Mouse (Mus musculus) lung, postnatal 0 days (tissue): ENCODE data around the gene Ppp1r14d.

Experiments
- CTCF ChIP-seq: IDR thresholded peaks from 2 replicates; pipeline ENCODE4 v1.5.1; 2016; ENCODE audit warnings: antibody characterized with exemption, mild to moderate bottlenecking
- EP300 ChIP-seq: IDR thresholded peaks from 2 replicates; pipeline ENCODE4 v1.6.1; 2016; ENCODE audit warnings: antibody characterized with exemption, mild to moderate bottlenecking, control low read depth

GRCm38 (mm10) chr2:119194140-119194539 lies 35.6 kb downstream of the Ppp1r14d start:
- TF ChIP-seq EP300 (no peak), CTCF (no peak)
